8 mouse cellular contexts compared by ENCODE assay signal in genomic region chr14:55491291-55491833, GRCm38 (mm10). TPM values are rescaled to one million over a fixed set of nuclear protein-coding genes. Genes with fewer than 3 reads are reported as not detected.
DNase-seq lines count a peak whose midpoint lies in the region; ATAC-seq and TF ChIP-seq lines count a peak whose summit lies in the region.

No protein-coding gene starts in this region.

- WGBS in hindbrain, embryonic 11.5 days: under 1% methylated on average over 29 of the region's 30 CpGs
- 4% methylated on average over 19 of the region's 30 CpGs for WGBS in macrophage (ENCODE audit: missing documents)

- intact Hi-C loops in left cerebral cortex, adult 2 months (cut with DNase I): no loop called here

- DNase-seq in ovary, adult 18-20 months (ENCODE audit: low spot score): peak; percentile 66
- no peak for DNase-seq in ovary, postnatal 10 days (ENCODE audit: low spot score)
- peak; percentile 81 for DNase-seq in cerebellum, adult 9-10 months
- DNase-seq in forelimb bud, embryonic 11.5 days (ENCODE audit: low read depth, low spot score): peak; percentile 57
- peak; percentile 83 for DNase-seq in hindbrain, embryonic 11.5 days (ENCODE audit: low spot score)
- DNase-seq in left cerebral cortex, adult 2 months (ENCODE audit: extremely low spot score in 1 of 2, low spot score in 2 of 2): peak; percentile 63 to 65
- peak; percentile 63 for DNase-seq in right cerebral cortex, postnatal 4 days

- TF ChIP-seq CTCF in left cerebral cortex, adult 2 months (IDR thresholded peaks at IDR 0.05): no peak

- H3K4me1 ChIP-seq in hindbrain, embryonic 11.5 days (replicated peaks; ENCODE audit: control insufficient read depth, insufficient read depth, low read length): no peaks in the 10 kb centered on the region

- no peaks in the 10 kb centered on the region; the same call in 1 of the 2 replicates for H3K36me3 ChIP-seq in hindbrain, embryonic 11.5 days (ENCODE audit: control insufficient read depth, insufficient read depth, low read length)
- H3K36me3 ChIP-seq in macrophage (ENCODE audit: inconsistent target): no peaks in the 10 kb centered on the region

- peak overlapping the region; percentile 88 for H3K9ac ChIP-seq in hindbrain, embryonic 11.5 days (ENCODE audit: low read depth, low read length)

- ATAC-seq in hindbrain, embryonic 11.5 days (ENCODE audit: low FRiP score): peak; percentile 85

- H3K9me3 ChIP-seq in hindbrain, embryonic 11.5 days (ENCODE audit: control insufficient read depth, low read length): no peaks in the 10 kb centered on the region

- H3K79me2 ChIP-seq in macrophage (ENCODE audit: inconsistent target): no peaks in the 10 kb centered on the region

- peak overlapping the region; percentile 81 for H3K4me3 ChIP-seq in hindbrain, embryonic 11.5 days (ENCODE audit: low read depth, low read length)
- peak overlapping the region; percentile 92 for H3K4me3 ChIP-seq in left cerebral cortex, adult 2 months
- H3K4me3 ChIP-seq in macrophage (ENCODE audit: inconsistent target): peak overlapping the region; percentile 5; the same call in 1 of the 2 replicates

- H3K27me3 ChIP-seq in hindbrain, embryonic 11.5 days (ENCODE audit: control insufficient read depth, insufficient read depth, low read length): no peaks in the 10 kb centered on the region

- H3K4me2 ChIP-seq in hindbrain, embryonic 11.5 days (replicated peaks; ENCODE audit: low read depth, low read length): peak overlapping the region; percentile 89

- peak overlapping the region; percentile 89 for H3K27ac ChIP-seq in hindbrain, embryonic 11.5 days (ENCODE audit: low read depth, low read length)
- H3K27ac ChIP-seq in left cerebral cortex, adult 2 months: peak overlapping the region; percentile 81
- H3K27ac ChIP-seq in macrophage: no peak overlapping the region

RNA-seq across cellular contexts. Expression of gene Carmil3, which starts 0.9 kb away (rescaled TPM):
- polyA plus RNA-seq in hindbrain, embryonic 11.5 days (2014; fragmentation: Nextera tagmentation; extraction: Ambion mirVana): 10.1 and 14.0 TPM in 2 replicates
- 10 to 100 TPM; 48.6 to 55.8 TPM for total RNA-seq in left cerebral cortex, adult 2 months (2021)
- 1 to 10 TPM in 14 of 26 experiments, under 1 TPM in 10, not detected in 2; 0.24 to 4.7 (median 1.3) TPM for total RNA-seq in macrophage (2018; cell fraction: chromatin; rRNA removed)
- under 1 TPM in 18 of 26 experiments, not detected in 8; 0.03 to 0.36 (median 0.12) TPM for total RNA-seq in macrophage (2018; cell fraction: cytosol; rRNA removed)
- total RNA-seq in macrophage (2018; cell fraction: nucleus; rRNA removed): 1 to 10 TPM in 8 of 26 experiments, under 1 TPM in 9, not detected in 9; 0.17 to 3.9 (median 0.91) TPM
- polyA plus RNA-seq in macrophage (2018): 0.04 to 0.05 TPM in 2 of 3 replicates, not detected in the other

RNA-seq across cellular contexts. Expression of gene Dhrs4, which starts 12.8 kb away (rescaled TPM):
- 26.0 and 36.5 TPM in 2 replicates for polyA plus RNA-seq in hindbrain, embryonic 11.5 days (2014; fragmentation: Nextera tagmentation; extraction: Ambion mirVana)
- total RNA-seq in left cerebral cortex, adult 2 months (2021): 10 to 100 TPM; 16.8 to 20.4 TPM
- total RNA-seq in macrophage (2018; cell fraction: chromatin; rRNA removed): 10 to 100 TPM in 14 of 26 experiments, 1 to 10 TPM in 12; 3.4 to 34.4 (median 11.1) TPM
- total RNA-seq in macrophage (2018; cell fraction: cytosol; rRNA removed): 10 to 100 TPM; 12.4 to 30.3 (median 17.9) TPM
- total RNA-seq in macrophage (2018; cell fraction: nucleus; rRNA removed): 10 to 100 TPM in 10 of 26 experiments, 1 to 10 TPM in 16; 3.5 to 21.3 (median 9.2) TPM
- 25.0 to 28.5 TPM (median 26.3 TPM) in 3 replicates for polyA plus RNA-seq in macrophage (2018)

RNA-seq across cellular contexts. Expression of gene Cpne6, which starts 18.9 kb away (rescaled TPM):
- 1.3 and 1.6 TPM in 2 replicates for polyA plus RNA-seq in hindbrain, embryonic 11.5 days (2014; fragmentation: Nextera tagmentation; extraction: Ambion mirVana)
- total RNA-seq in left cerebral cortex, adult 2 months (2021): 100 to 1,000 TPM; 209 to 225 TPM
- total RNA-seq in macrophage (2018; cell fraction: chromatin; rRNA removed): not detected
- total RNA-seq in macrophage (2018; cell fraction: cytosol; rRNA removed): not detected
- not detected for total RNA-seq in macrophage (2018; cell fraction: nucleus; rRNA removed)
- polyA plus RNA-seq in macrophage (2018): not detected in 3 replicates

RNA-seq across cellular contexts. Expression of gene Nrl, which starts 33.4 kb away (rescaled TPM):
- polyA plus RNA-seq in hindbrain, embryonic 11.5 days (2014; fragmentation: Nextera tagmentation; extraction: Ambion mirVana): 0.15 and 0.20 TPM in 2 replicates
- total RNA-seq in left cerebral cortex, adult 2 months (2021): under 1 TPM; 0.29 to 0.84 TPM
- total RNA-seq in macrophage (2018; cell fraction: chromatin; rRNA removed): not detected
- not detected for total RNA-seq in macrophage (2018; cell fraction: cytosol; rRNA removed)
- not detected for total RNA-seq in macrophage (2018; cell fraction: nucleus; rRNA removed)
- not detected in 3 replicates for polyA plus RNA-seq in macrophage (2018)

RNA-seq across cellular contexts. Expression of gene Pck2, which starts 48.7 kb away (rescaled TPM):
- 11.3 and 12.6 TPM in 2 replicates for polyA plus RNA-seq in hindbrain, embryonic 11.5 days (2014; fragmentation: Nextera tagmentation; extraction: Ambion mirVana)
- total RNA-seq in left cerebral cortex, adult 2 months (2021): 10 to 100 TPM; 31.1 to 36.0 TPM
- total RNA-seq in macrophage (2018; cell fraction: chromatin; rRNA removed): 10 to 100 TPM in 16 of 26 experiments, 1 to 10 TPM in 10; 1.7 to 50.6 (median 18.6) TPM
- total RNA-seq in macrophage (2018; cell fraction: cytosol; rRNA removed): 10 to 100 TPM in 10 of 26 experiments, 1 to 10 TPM in 16; 5.0 to 16.0 (median 9.5) TPM
- total RNA-seq in macrophage (2018; cell fraction: nucleus; rRNA removed): 10 to 100 TPM in 19 of 26 experiments, 1 to 10 TPM in 7; 3.6 to 33.6 (median 14.6) TPM
- 5.9 to 15.5 TPM (median 7.9 TPM) in 3 replicates for polyA plus RNA-seq in macrophage (2018)

Comparison
In these comparisons a context has a peak if more than half of its experiments do, and no peak if none do; other contexts are left out.
1. H3K4me3 ChIP-seq: peak in every context shown above with its lines; median percentile 92 in left cerebral cortex, adult 2 months; 81 in hindbrain, embryonic 11.5 days; 5 in macrophage.
2. RNA of gene Carmil3, which starts 0.9 kb away (polyA plus RNA-seq): 10.1 to 14.0 TPM in hindbrain, embryonic 11.5 days; 0.04 to 0.05 TPM in macrophage; every median in the first group is over 10 times any median in the second.